Mouse (Mus musculus) ovary, adult 2 months (tissue): ENCODE data around the gene C1qtnf12. TPM values are rescaled to one million over a fixed set of nuclear protein-coding genes. Genes with fewer than 3 reads are reported as not detected.

Source experiments
- polyA plus RNA-seq: library from polyadenylated mRNA; depleted of rRNA; stranded (reverse); fragments of >200 nt; gene quantifications from 2 replicates; pipeline ENCODE4 v1.2.3, GENCODE M21; 2012; rRNA removed

Gene C1qtnf12
- 68.8 and 73.0 TPM in 2 replicates for polyA plus RNA-seq

GRCm38 (mm10) chr4:155962167-155962971, at the start of gene C1qtnf12:
Gene C1qtnf12, plus strand, starts transcription at chr4:155962318.

GRCm38 (mm10) chr4:155943534-155944249, 18.4 kb upstream of the C1qtnf12 start, which contains the start of gene Ube2j2:
Gene Ube2j2, plus strand, starts transcription at chr4:155943831.

GRCm38 (mm10) chr4:155992241-155992905, 30.3 kb downstream of the C1qtnf12 start, which contains the start of the genes B3galt6 and Sdf4:
Gene B3galt6, minus strand, starts transcription at chr4:155992649.
Gene Sdf4, plus strand, starts transcription at chr4:155992872.

GRCm38 (mm10) chr4:156013637-156014036, 51.5 kb downstream of the C1qtnf12 start, which contains the start of gene Tnfrsf4:
Gene Tnfrsf4, plus strand, starts transcription at chr4:156013843.

Other genes starting within 250 kb of the C1qtnf12 start
- gene Tmem240, start 227.5 kb upstream of the C1qtnf12 start, polyA plus RNA-seq: 4.8 and 6.1 TPM in 2 replicates
- 164 and 228 TPM in 2 replicates for gene Atad3a, start 201.2 kb upstream of the C1qtnf12 start, polyA plus RNA-seq
- 38.0 and 45.5 TPM in 2 replicates for gene Vwa1, start 187.6 kb upstream of the C1qtnf12 start, polyA plus RNA-seq
- 0.81 and 0.84 TPM in 2 replicates for gene Tmem88b, start 176.4 kb upstream of the C1qtnf12 start, polyA plus RNA-seq
- gene Ankrd65, start 171.9 kb upstream of the C1qtnf12 start, polyA plus RNA-seq: 7.0 and 7.3 TPM in 2 replicates
- 47.9 and 50.3 TPM in 2 replicates for gene Mrpl20, start 159.4 kb upstream of the C1qtnf12 start, polyA plus RNA-seq
- gene Ccnl2, start 149.8 kb upstream of the C1qtnf12 start, polyA plus RNA-seq: 79.1 and 80.1 TPM in 2 replicates
- 206 and 229 TPM in 2 replicates for gene Aurkaip1, start 131.0 kb upstream of the C1qtnf12 start, polyA plus RNA-seq
- gene Mxra8, start 122.6 kb upstream of the C1qtnf12 start, polyA plus RNA-seq: 550 and 561 TPM in 2 replicates
- 237 and 243 TPM in 2 replicates for gene Dvl1, start 114.9 kb upstream of the C1qtnf12 start, polyA plus RNA-seq
- 1.3 and 1.4 TPM in 2 replicates for gene Tas1r3, start 99.0 kb upstream of the C1qtnf12 start, polyA plus RNA-seq
- 43.1 and 47.1 TPM in 2 replicates for gene Cptp, start 92.9 kb upstream of the C1qtnf12 start, polyA plus RNA-seq
- 49.6 and 63.3 TPM in 2 replicates for gene Ints11, start 92.8 kb upstream of the C1qtnf12 start, polyA plus RNA-seq
- 142 and 148 TPM in 2 replicates for gene Pusl1, start 70.5 kb upstream of the C1qtnf12 start, polyA plus RNA-seq
- 47.6 and 51.6 TPM in 2 replicates for gene Acap3, start 70.5 kb upstream of the C1qtnf12 start, polyA plus RNA-seq
- gene Ube2j2, start 18.5 kb upstream of the C1qtnf12 start, polyA plus RNA-seq: 132 and 145 TPM in 2 replicates
- gene B3galt6, start 30.3 kb downstream of the C1qtnf12 start, polyA plus RNA-seq: 24.3 and 26.5 TPM in 2 replicates
- gene Sdf4, start 30.6 kb downstream of the C1qtnf12 start, polyA plus RNA-seq: 48.7 and 65.1 TPM in 2 replicates
- 3.9 and 6.8 TPM in 2 replicates for gene Tnfrsf4, start 51.5 kb downstream of the C1qtnf12 start, polyA plus RNA-seq
- 1.3 and 2.4 TPM in 2 replicates for gene Tnfrsf18, start 63.8 kb downstream of the C1qtnf12 start, polyA plus RNA-seq
- gene Ttll10, start 97.1 kb downstream of the C1qtnf12 start, polyA plus RNA-seq: 12.9 and 21.0 TPM in 2 replicates
- 41.1 and 43.5 TPM in 2 replicates for gene 9430015G10Rik, start 147.7 kb downstream of the C1qtnf12 start, polyA plus RNA-seq
- gene Rnf223, start 168.2 kb downstream of the C1qtnf12 start, polyA plus RNA-seq: 2.4 and 3.2 TPM in 2 replicates
- gene Agrn, start 235.2 kb downstream of the C1qtnf12 start, polyA plus RNA-seq: 102 and 106 TPM in 2 replicates
- gene Isg15, start 238.5 kb downstream of the C1qtnf12 start, polyA plus RNA-seq: 11.5 and 19.8 TPM in 2 replicates
- 2.3 and 3.2 TPM in 2 replicates for gene AW011738, start 241.0 kb downstream of the C1qtnf12 start, polyA plus RNA-seq